ENCODE assay signal across 25 mouse cellular contexts in the genomic region with DNA sequence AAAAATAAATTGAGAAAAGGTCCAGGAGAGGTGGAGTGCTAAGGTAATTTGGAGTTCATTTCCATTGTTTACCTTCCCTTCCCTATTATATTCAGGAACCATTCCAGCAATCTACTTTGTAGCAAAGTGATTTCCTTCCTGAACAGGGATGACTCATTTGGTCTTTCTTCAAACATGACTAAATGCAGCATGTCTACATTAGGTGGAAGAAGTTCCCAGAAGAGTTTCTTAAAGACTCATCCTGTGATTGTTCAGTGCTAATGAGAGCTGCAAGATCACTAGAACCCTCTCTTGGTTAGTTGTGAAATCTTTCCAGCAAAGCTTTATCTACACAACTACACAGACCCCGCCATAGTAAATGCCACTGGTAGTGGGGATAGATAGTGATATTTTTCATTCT. TPM values are rescaled to one million over a fixed set of nuclear protein-coding genes. Genes with fewer than 3 reads are reported as not detected.
"Had no signal": no experiment of that assay in that cellular context is flagged by ENCODE, and none has a peak within 500 bp of the region (broad histone marks: within the 10 kb centered on the region; RNA-seq: fewer than 3 reads in every experiment).

No protein-coding gene starts in this region.

- DNase-seq: gastrocnemius, postnatal 14 days; gastrocnemius, postnatal 36 days; heart, adult 11 months; heart, adult 2 months; heart, postnatal 14 days; heart, postnatal 36 days; kidney, adult 18-20 months; kidney, adult 8-10 months; kidney, postnatal 10 days; kidney, postnatal 25 days; layer of hippocampus, adult 9-11 months; layer of hippocampus, postnatal 36 days; left cerebral cortex, postnatal 4 days had no signal

- H3K4me2 ChIP-seq: heart, embryonic 11.5 days; heart, embryonic 13.5 days; heart, embryonic 15.5 days; hindbrain, embryonic 12.5 days; hindbrain, embryonic 14.5 days; intestine, embryonic 15.5 days; limb, embryonic 13.5 days; limb, embryonic 15.5 days had no signal

- H3K27ac ChIP-seq: heart, adult 2 months; heart, embryonic 13.5 days; heart, embryonic 15.5 days; hindbrain, embryonic 10.5 days; hindbrain, embryonic 12.5 days; hindbrain, embryonic 14.5 days; intestine, embryonic 15.5 days; limb, embryonic 13.5 days; limb, embryonic 15.5 days had no signal

- H3K4me1 ChIP-seq: heart, embryonic 13.5 days; heart, embryonic 15.5 days; hindbrain, embryonic 12.5 days; intestine, embryonic 15.5 days; limb, embryonic 13.5 days; limb, embryonic 15.5 days had no signal

- H3K9ac ChIP-seq: heart, embryonic 13.5 days; heart, embryonic 15.5 days; hindbrain, embryonic 12.5 days; hindbrain, embryonic 14.5 days; intestine, embryonic 15.5 days; limb, embryonic 13.5 days; limb, embryonic 15.5 days had no signal

- H3K27me3 ChIP-seq: heart, embryonic 13.5 days; hindbrain, embryonic 12.5 days; intestine, embryonic 15.5 days; limb, embryonic 15.5 days had no signal

- H3K36me3 ChIP-seq: heart, embryonic 13.5 days; heart, embryonic 15.5 days; hindbrain, embryonic 10.5 days; hindbrain, embryonic 12.5 days; intestine, embryonic 15.5 days; limb, embryonic 13.5 days; limb, embryonic 15.5 days had no signal

- H3K4me3 ChIP-seq: heart, adult 2 months; heart, embryonic 13.5 days; heart, embryonic 15.5 days; hindbrain, embryonic 10.5 days; hindbrain, embryonic 12.5 days; intestine, embryonic 15.5 days; limb, embryonic 13.5 days; limb, embryonic 15.5 days had no signal

- ATAC-seq: hindbrain, embryonic 16.5 days; inflammation-experienced regulatory T-cells, adult 6 months; intestine, embryonic 15.5 days; intestine, postnatal 0 days had no signal

- H3K9me3 ChIP-seq: heart, embryonic 13.5 days; heart, embryonic 15.5 days; hindbrain, embryonic 10.5 days; hindbrain, embryonic 12.5 days; intestine, embryonic 15.5 days; limb, embryonic 13.5 days; limb, embryonic 15.5 days had no signal

RNA-seq across cellular contexts. Expression of a gene that starts 22.7 kb away (rescaled TPM):
- polyA plus RNA-seq: inflammation-experienced regulatory T-cells, adult 6 months had no signal
